Mouse (Mus musculus) left cerebral cortex, postnatal 14 days (tissue): Measurements from ENCODE around the gene Gm11172. TPM values are rescaled to one million over a fixed set of nuclear protein-coding genes. Genes with fewer than 3 reads are reported as not detected.
A peak's percentile ranks its signal among the peaks of the same experiment; 100 is the strongest.
"Not testable (repeated sequence)": the region's sequence is repeated elsewhere in the genome, so short reads cannot be mapped to it uniquely, and the experiment has no call there.

Source experiments
- DNase-seq, 2 experiments: peaks; one replicate each; pipeline ENCODE4 v3.0.0; 2021 to 2022; ENCODE audit warnings: low spot score in 2 of 2, mixed read lengths in 1 of 2
- intact Hi-C: fragments of 180-260 bp; cut with DNase I; formaldehyde crosslinking; loops from one replicate; pipeline ENCODE4 v1.15.1; 2025
- total RNA-seq, 2 experiments: library from RNA; stranded (reverse); gene quantifications; 2 replicates each; pipeline ENCODE4 v1.2.3; 2021

Gene Gm11172
- total RNA-seq, 2 experiments from 2014 or later = not detected

- intact Hi-C loops = loop anchor here (5.0 to 10.0 kb wide), 2 partner anchors 185 to 278 kb away; no protein-coding TSS in a partner anchor
- peak in 1 of 2 experiments; percentile 50 for DNase-seq
Measured at GRCm38 (mm10) chr16:10849965-10850861, 37.5 kb downstream of the Gm11172 start.

DNA sequence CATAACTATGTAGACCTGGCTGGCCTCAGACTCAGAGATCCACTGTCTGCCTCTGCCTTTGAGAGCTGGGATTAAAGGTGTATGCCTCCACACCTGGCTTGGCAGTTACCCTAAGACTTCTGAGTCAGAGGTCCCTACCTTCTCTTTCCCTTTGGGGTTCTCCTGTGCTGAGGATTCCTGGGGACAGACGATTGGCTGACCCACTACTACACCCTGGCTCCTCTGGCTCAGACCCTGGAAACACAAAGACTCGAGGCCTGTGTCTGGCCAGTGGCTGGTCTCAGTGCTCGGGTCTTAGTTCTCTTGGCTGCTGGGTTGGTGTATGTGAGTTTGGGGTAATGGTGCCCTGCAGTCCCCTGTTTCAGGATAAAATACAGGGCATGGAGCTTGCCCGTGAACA, 38.2 kb downstream of the Gm11172 start:
- intact Hi-C loops = no loop called here
- no peak for DNase-seq

GRCm38 (mm10) chr16:10852216-10852615, 39.5 kb downstream of the Gm11172 start:
- DNase-seq = not testable (repeated sequence)

DNA sequence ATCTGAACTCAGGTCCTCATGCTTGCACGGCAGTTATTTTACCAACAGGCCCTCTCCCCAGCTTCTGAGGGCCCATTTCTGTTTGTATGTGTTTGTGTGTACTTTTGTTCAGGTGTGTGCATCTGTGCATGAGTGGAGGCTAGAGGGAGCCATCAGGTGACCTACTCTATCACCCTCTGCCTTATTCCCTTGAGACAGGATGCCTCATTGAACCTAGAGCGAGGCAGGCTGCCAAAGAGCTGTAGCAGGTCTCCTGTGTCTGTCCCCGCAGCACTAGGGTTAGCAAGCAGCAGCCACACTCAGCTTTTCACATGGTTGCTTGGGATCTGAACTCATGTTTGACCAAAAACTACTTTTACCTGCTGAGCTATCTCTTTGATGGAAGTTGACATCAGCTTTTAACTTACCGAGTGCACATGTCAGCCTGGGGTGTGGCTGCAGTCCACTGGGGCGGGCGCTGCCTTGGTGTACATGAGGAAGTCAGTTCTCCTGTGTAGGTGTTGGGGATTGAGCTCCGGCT, 47.1 kb downstream of the Gm11172 start:
- intact Hi-C loops = no loop called here
- no peak for DNase-seq

More at GRCm38 (mm10) chr16:10852216-10852615, 39.5 kb downstream of the Gm11172 start:
- intact Hi-C loops = not testable (repeated sequence)

- DNase-seq = no peak
- intact Hi-C loops = no loop called here
Measured at GRCm38 (mm10) chr16:10861408-10861807, 48.7 kb downstream of the Gm11172 start.

Other genes starting within 250 kb of the Gm11172 start
- 1 to 10 TPM; 1.3 TPM for gene Socs1, start 27.4 kb upstream of the Gm11172 start, total RNA-seq
- not detected for gene Tnp2, start 24.3 kb upstream of the Gm11172 start, total RNA-seq
- not detected for gene Prm3, start 22.0 kb upstream of the Gm11172 start, total RNA-seq
- not detected for gene Prm2, start 16.8 kb upstream of the Gm11172 start, total RNA-seq
- not detected for gene Prm1, start 7.1 kb upstream of the Gm11172 start, total RNA-seq
- gene Rmi2, start 22.1 kb downstream of the Gm11172 start, total RNA-seq = under 1 TPM; 0.19 to 0.40 TPM
- 100 to 1,000 TPM; 180 to 190 TPM for gene Snn, start 248.0 kb downstream of the Gm11172 start, total RNA-seq